Mouse (Mus musculus) c-Kit-positive CD71-positive TER-119-negative erythroid progenitor cells, embryonic 14.5 days (primary cell): ENCODE data around the gene Guk1.
A peak's percentile ranks its signal among the peaks of the same experiment; 100 is the strongest.
"Not testable (repeated sequence)": the region's sequence is repeated elsewhere in the genome, so short reads cannot be mapped to it uniquely, and the experiment has no call there.

Experiments used
- DNase-seq: peaks from one replicate; pipeline ENCODE4 v3.0.0-alpha.2; 2013; ENCODE audit warnings: low read depth

The Guk1 gene

GRCm38 (mm10) chr11:59192059-59192386 is at the start of gene Guk1:
Guk1 (minus strand) TSS chr11:59192212.
- no peak for DNase-seq

- DNase-seq, result no peak
Measured at GRCm38 (mm10) chr11:59239796-59240195, 47.8 kb upstream of the Guk1 start.

- DNase-seq, result no peak
Measured at GRCm38 (mm10) chr11:59239428-59239785, 47.4 kb upstream of the Guk1 start.

- no peak for DNase-seq
Measured at GRCm38 (mm10) chr11:59238525-59239427, 46.8 kb upstream of the Guk1 start.

- no peak for DNase-seq
Measured at GRCm38 (mm10) chr11:59232797-59233196, 40.8 kb upstream of the Guk1 start.

- DNase-seq, result no peak
Measured at GRCm38 (mm10) chr11:59230144-59230760, 38.2 kb upstream of the Guk1 start.

- DNase-seq, result peak; percentile 93
Measured at GRCm38 (mm10) chr11:59228122-59228953, 36.3 kb upstream of the Guk1 start, which contains the start of gene Arf1. Arf1 (minus strand) TSS chr11:59228270.

GRCm38 (mm10) chr11:59227604-59228121 is 35.7 kb upstream of the Guk1 start:
- no peak for DNase-seq

- no peak for DNase-seq
Measured at GRCm38 (mm10) chr11:59226787-59227603, 35.0 kb upstream of the Guk1 start.

GRCm38 (mm10) chr11:59226251-59226650 is 34.2 kb upstream of the Guk1 start:
- no peak for DNase-seq

- DNase-seq, result no peak
Measured at GRCm38 (mm10) chr11:59225167-59225566, 33.2 kb upstream of the Guk1 start.

GRCm38 (mm10) chr11:59224470-59224869 is 32.5 kb upstream of the Guk1 start:
- DNase-seq, result no peak

GRCm38 (mm10) chr11:59224025-59224424 is 32.0 kb upstream of the Guk1 start:
- no peak for DNase-seq

GRCm38 (mm10) chr11:59222306-59222705 is 30.3 kb upstream of the Guk1 start:
- DNase-seq, result no peak

- DNase-seq, result no peak
Measured at GRCm38 (mm10) chr11:59221604-59222003, 29.6 kb upstream of the Guk1 start.

GRCm38 (mm10) chr11:59219064-59219463 is 27.1 kb upstream of the Guk1 start:
- no peak for DNase-seq

- no peak for DNase-seq
Measured at GRCm38 (mm10) chr11:59218389-59218998, 26.5 kb upstream of the Guk1 start.

GRCm38 (mm10) chr11:59216955-59217354 is 24.9 kb upstream of the Guk1 start:
- no peak for DNase-seq

- no peak for DNase-seq
Measured at GRCm38 (mm10) chr11:59212892-59213494, 21.0 kb upstream of the Guk1 start.

GRCm38 (mm10) chr11:59212320-59212719 is 20.3 kb upstream of the Guk1 start:
- not testable (repeated sequence) for DNase-seq

GRCm38 (mm10) chr11:59211561-59211960 is 19.5 kb upstream of the Guk1 start:
- not testable (repeated sequence) for DNase-seq
